Mouse (Mus musculus) limb, embryonic 11.5 days (tissue): Measurements from ENCODE around the gene Hspb7. TPM values are rescaled to one million over a fixed set of nuclear protein-coding genes. Genes with fewer than 3 reads are reported as not detected.

ENCODE experiments used
- ATAC-seq: fragments of 200-750 bp; cut with Nextera tagmentation; 2 replicates; pipeline ENCODE4 v1.8.0; 2017; ENCODE audit warnings: low read depth; ENCODE audit not compliant: insufficient number of reproducible peaks, low FRiP score, low TSS enrichment
- DNase-seq: peaks from one replicate; pipeline ENCODE4 v3.0.0-alpha.2; 2015; ENCODE audit warnings: low spot score
- H3K27ac ChIP-seq: fragments of 300-500 bp; sonication (generic); replicated peaks from 2 replicates; pipeline ENCODE4 v1.5.1; 2014; ENCODE audit warnings: low read depth, mild to moderate bottlenecking, low read length
- H3K27me3 ChIP-seq: fragments of 300-500 bp; sonication (generic); 2 replicates; pipeline ENCODE4 v1.6.1; 2014; ENCODE audit warnings: mild to moderate bottlenecking, low read length, mixed read lengths; ENCODE audit not compliant: control insufficient read depth, insufficient read depth
- H3K36me3 ChIP-seq: fragments of 300-500 bp; sonication (generic); 2 replicates; pipeline ENCODE4 v1.6.1; 2014; ENCODE audit warnings: mild to moderate bottlenecking, low read length, moderate library complexity, mixed read lengths; ENCODE audit not compliant: control insufficient read depth, insufficient read depth
- H3K4me1 ChIP-seq: fragments of 300-500 bp; sonication (generic); 2 replicates; pipeline ENCODE4 v1.6.1; 2014; ENCODE audit warnings: low read length, mixed read lengths; ENCODE audit not compliant: control insufficient read depth, insufficient read depth
- H3K4me2 ChIP-seq: fragments of 300-500 bp; sonication (generic); 2 replicates; pipeline ENCODE4 v1.6.1; 2014; ENCODE audit warnings: low read depth, mild to moderate bottlenecking, moderate library complexity; ENCODE audit not compliant: severe bottlenecking
- H3K4me3 ChIP-seq: fragments of 300-500 bp; sonication (generic); 2 replicates; pipeline ENCODE4 v1.5.1; 2014; ENCODE audit warnings: low read depth, low read length
- H3K9ac ChIP-seq: fragments of 300-500 bp; sonication (generic); 2 replicates; pipeline ENCODE4 v1.6.1; 2014; ENCODE audit warnings: mild to moderate bottlenecking, low read length
- H3K9me3 ChIP-seq: fragments of 300-500 bp; sonication (generic); 2 replicates; pipeline ENCODE4 v1.6.1; 2016; ENCODE audit warnings: low read length; ENCODE audit not compliant: control insufficient read depth
- WGBS: fragments of 180-500 bp; shearing (Covaris S2); extraction: QIAGEN DNeasy Blood & Tissue Kit; methylation state at CpG from one replicate; pipeline ENCODE4 v1.1.7; 2014; 5-methylcytosine and 5-hydroxymethylcytosine counted together
- polyA plus RNA-seq: library from polyadenylated mRNA; unstranded; fragments of >200 nt; fragmentation: Nextera tagmentation; extraction: Ambion mirVana; gene quantifications from 2 replicates; pipeline ENCODE4 v1.2.1, GENCODE M21; 2014

Hspb7 gene
- polyA plus RNA-seq: 0.34 and 0.41 TPM in 2 replicates

- no peaks in the 10 kb centered on the region for H3K9me3 ChIP-seq
- ATAC-seq (no peak), DNase-seq (no peak)
- WGBS: 50% methylated on average over 9 of the region's 9 CpGs
- H3K4me2 ChIP-seq: no peak within 1 kb of the TSS
- no peaks in the 10 kb centered on the region for H3K36me3 ChIP-seq
- no peak within 1 kb of the TSS for H3K9ac ChIP-seq
- no peak within 1 kb of the TSS for H3K27ac ChIP-seq
- H3K4me3 ChIP-seq: no peak within 1 kb of the TSS
- no peaks in the 10 kb centered on the region for H3K27me3 ChIP-seq
- 0 out of 2 replicates have a peak, but pooled peaks cover 9% of the 10 kb centered on the region for H3K4me1 ChIP-seq
Measured at GRCm38 (mm10) chr4:141420192-141420829, at the start of gene Hspb7. TSS of gene Hspb7 (plus strand) at chr4:141420779.

- Histone ChIP-seq H3K36me3 (no peaks in the 10 kb centered on the region), H3K9me3 (no peaks in the 10 kb centered on the region), H3K4me1 (no peaks in the 10 kb centered on the region), H3K4me2 (no peak overlapping the region), H3K4me3 (no peak overlapping the region), H3K27ac (no peak overlapping the region), H3K27me3 (peaks cover 16% of the 10 kb centered on the region), H3K9ac (no peak overlapping the region)
- ATAC-seq (no peak), DNase-seq (no peak)
- WGBS: 92% methylated on average over 5 of the region's 5 CpGs
Measured at GRCm38 (mm10) chr4:141372426-141372825, 48.2 kb upstream of the Hspb7 start.

GRCm38 (mm10) chr4:141379674-141380073 is 40.9 kb upstream of the Hspb7 start:
- WGBS: 75% methylated on average over 8 of the region's 8 CpGs
- no peak for ATAC-seq
- no peak overlapping the region for H3K9ac ChIP-seq

GRCm38 (mm10) chr4:141382406-141382805 is 38.2 kb upstream of the Hspb7 start:
- peak overlapping the region; percentile 38; the same call in 1 of the 2 replicates for H3K9ac ChIP-seq
- no peaks in the 10 kb centered on the region for H3K36me3 ChIP-seq
- peaks cover 7% of the 10 kb centered on the region for H3K4me1 ChIP-seq
- no peaks in the 10 kb centered on the region for H3K9me3 ChIP-seq
- ATAC-seq (no peak), DNase-seq (peak; percentile 61)
- H3K27me3 ChIP-seq: peaks cover 41% of the 10 kb centered on the region
- H3K4me3 ChIP-seq: peak overlapping the region; percentile 25
- peak overlapping the region; percentile 47 for H3K4me2 ChIP-seq
- no peak overlapping the region for H3K27ac ChIP-seq
- under 1% methylated on average over 25 of the region's 25 CpGs for WGBS

More at GRCm38 (mm10) chr4:141379674-141380073, 40.9 kb upstream of the Hspb7 start:
- Histone ChIP-seq H3K4me2 (no peak overlapping the region), H3K4me3 (no peak overlapping the region), H3K4me1 (peaks cover 7% of the 10 kb centered on the region), H3K27ac (no peak overlapping the region), H3K27me3 (peaks cover 37% of the 10 kb centered on the region), H3K9me3 (no peaks in the 10 kb centered on the region), H3K36me3 (no peaks in the 10 kb centered on the region)
- no peak for DNase-seq

GRCm38 (mm10) chr4:141385275-141385674 is 35.3 kb upstream of the Hspb7 start:
- ATAC-seq: no peak
- no peak overlapping the region for H3K4me3 ChIP-seq
- DNase-seq: peak; percentile 83

GRCm38 (mm10) chr4:141386150-141386549 is 34.4 kb upstream of the Hspb7 start:
- Histone ChIP-seq H3K9ac (no peak overlapping the region), H3K27ac (no peak overlapping the region), H3K36me3 (no peaks in the 10 kb centered on the region), H3K4me3 (no peak overlapping the region), H3K4me2 (no peak overlapping the region), H3K9me3 (no peaks in the 10 kb centered on the region), H3K4me1 (peaks cover 7% of the 10 kb centered on the region), H3K27me3 (peaks cover 35% of the 10 kb centered on the region)
- WGBS: 78% methylated on average over 7 of the region's 7 CpGs
- ATAC-seq: no peak
- no peak for DNase-seq

More at GRCm38 (mm10) chr4:141385275-141385674, 35.3 kb upstream of the Hspb7 start:
- Histone ChIP-seq H3K4me2 (0 out of 2 replicates have a peak overlapping the region, but pooled peaks have one; percentile 4), H3K9ac (no peak overlapping the region), H3K9me3 (no peaks in the 10 kb centered on the region), H3K27ac (no peak overlapping the region), H3K36me3 (no peaks in the 10 kb centered on the region), H3K27me3 (peaks cover 41% of the 10 kb centered on the region), H3K4me1 (peaks cover 7% of the 10 kb centered on the region)
- 0% methylated on average over 7 of the region's 7 CpGs for WGBS

- H3K9me3 ChIP-seq: no peaks in the 10 kb centered on the region
- H3K4me1 ChIP-seq: peaks cover 6% of the 10 kb centered on the region
- no peak overlapping the region for H3K9ac ChIP-seq
- no peak overlapping the region for H3K4me2 ChIP-seq
- ATAC-seq (no peak), DNase-seq (peak; percentile 93)
- H3K4me3 ChIP-seq: no peak overlapping the region
- H3K27me3 ChIP-seq: peaks cover 29% of the 10 kb centered on the region
- H3K27ac ChIP-seq: no peak overlapping the region
- 19% methylated on average over 5 of the region's 5 CpGs for WGBS
- H3K36me3 ChIP-seq: no peaks in the 10 kb centered on the region
Measured at GRCm38 (mm10) chr4:141387093-141387784, 33.3 kb upstream of the Hspb7 start.

GRCm38 (mm10) chr4:141387933-141388332 is 32.6 kb upstream of the Hspb7 start:
- Histone ChIP-seq H3K4me3 (no peak overlapping the region), H3K4me1 (peaks cover under 1% of the 10 kb centered on the region), H3K27ac (no peak overlapping the region), H3K9ac (no peak overlapping the region), H3K27me3 (peaks cover 22% of the 10 kb centered on the region), H3K9me3 (no peaks in the 10 kb centered on the region), H3K4me2 (no peak overlapping the region), H3K36me3 (no peaks in the 10 kb centered on the region)
- 66% methylated on average over 5 of the region's 5 CpGs for WGBS
- no peak for DNase-seq
- ATAC-seq: no peak
